Mouse (Mus musculus) thymus, adult 2 months (tissue): ENCODE measurements around the gene Vps13c.

Source experiments
- CTCF ChIP-seq: fragments of 200-500 bp; IDR thresholded peaks from 2 replicates; pipeline ENCODE4 v1.5.1; 2012; ENCODE audit warnings: mild to moderate bottlenecking, control low read depth, low read length, moderate library complexity, borderline replicate concordance; ENCODE audit not compliant: control insufficient read depth, poor library complexity, insufficient read depth; ENCODE audit errors: extremely low read depth
- POLR2A ChIP-seq: fragments of 200-500 bp; IDR thresholded peaks from 2 replicates; pipeline ENCODE4 v1.6.1; 2012; ENCODE audit warnings: mild to moderate bottlenecking, low read length, control low read depth, moderate library complexity; ENCODE audit not compliant: control insufficient read depth, poor library complexity, insufficient read depth; ENCODE audit errors: extremely low read depth

GRCm38 (mm10) chr9:67811116-67811515, 29.1 kb upstream of the Vps13c start:
- TF ChIP-seq POLR2A, result no peak
- no peak for TF ChIP-seq CTCF
